Mouse (Mus musculus): ENCODE measurements around the gene Olfml1. TPM values are rescaled to one million over a fixed set of nuclear protein-coding genes. Genes with fewer than 3 reads are reported as not detected.

Gene Olfml1
- total RNA-seq, 2 experiments from 2014 or later: 6.9 to 10.5 TPM

Other genes starting within 250 kb of the Olfml1 start
- gene Syt9, start 196.7 kb upstream of the Olfml1 start, total RNA-seq (2021): 1 to 10 TPM; 1.8 to 2.8 TPM
- gene Ppfibp2, start 27.8 kb downstream of the Olfml1 start, total RNA-seq (2021): 1 to 10 TPM; 4.0 TPM
- not detected for gene 5330417H12Rik, start 57.7 kb downstream of the Olfml1 start, total RNA-seq (2021)
- gene Cyb5r2, start 190.6 kb downstream of the Olfml1 start, total RNA-seq (2021): not detected
- gene Ovch2, start 233.8 kb downstream of the Olfml1 start, total RNA-seq (2021): not detected
- gene Olfr467, start 244.8 kb downstream of the Olfml1 start, total RNA-seq (2021): not detected

All from adrenal gland, adult 18-20 months (tissue).